Mouse (Mus musculus) midbrain, embryonic 11.5 days (tissue): ENCODE results near the gene Sept9. TPM values are rescaled to one million over a fixed set of nuclear protein-coding genes. Genes with fewer than 3 reads are reported as not detected.

Source experiments
- ATAC-seq: fragments of 200-750 bp; cut with Nextera tagmentation; 2 replicates; pipeline ENCODE4 v1.8.0; 2017; ENCODE audit warnings: moderate TSS enrichment, moderate library complexity; ENCODE audit not compliant: low FRiP score
- DNase-seq: peaks from one replicate; pipeline ENCODE4 v3.0.0; 2015; ENCODE audit warnings: low spot score; ENCODE audit errors: missing footprints
- H3K27ac ChIP-seq: fragments of 300-500 bp; sonication (generic); 2 replicates; pipeline ENCODE4 v1.5.1; 2014; ENCODE audit warnings: low read depth, low read length
- H3K27me3 ChIP-seq: fragments of 300-500 bp; sonication (generic); 2 replicates; pipeline ENCODE4 v1.6.1; 2014; ENCODE audit warnings: mild to moderate bottlenecking, low read length, moderate library complexity, mixed read lengths; ENCODE audit not compliant: control insufficient read depth, insufficient read depth
- H3K36me3 ChIP-seq: fragments of 300-500 bp; sonication (generic); 2 replicates; pipeline ENCODE4 v1.6.1; 2014; ENCODE audit warnings: mild to moderate bottlenecking, low read length, moderate library complexity, mixed read lengths; ENCODE audit not compliant: control insufficient read depth, insufficient read depth
- H3K4me1 ChIP-seq: fragments of 300-500 bp; sonication (generic); 2 replicates; pipeline ENCODE4 v1.6.1; 2014; ENCODE audit warnings: low read length; ENCODE audit not compliant: control insufficient read depth, insufficient read depth
- H3K4me2 ChIP-seq: fragments of 300-500 bp; sonication (generic); 2 replicates; pipeline ENCODE4 v1.6.1; 2014; ENCODE audit warnings: mild to moderate bottlenecking, moderate library complexity
- H3K4me3 ChIP-seq: fragments of 300-500 bp; sonication (generic); 2 replicates; pipeline ENCODE4 v1.5.1; 2014; ENCODE audit warnings: low read depth, low read length
- H3K9ac ChIP-seq: fragments of 300-500 bp; sonication (generic); 2 replicates; pipeline ENCODE4 v1.6.1; 2014; ENCODE audit warnings: low read length
- H3K9me3 ChIP-seq: fragments of 300-500 bp; sonication (generic); 2 replicates; pipeline ENCODE4 v1.6.1; 2016; ENCODE audit warnings: low read length; ENCODE audit not compliant: control insufficient read depth
- WGBS: fragments of 180-500 bp; shearing (Covaris S2); extraction: QIAGEN DNeasy Blood & Tissue Kit; methylation state at CpG from one replicate; pipeline ENCODE4 v1.1.7; 2014; 5-methylcytosine and 5-hydroxymethylcytosine counted together
- polyA plus RNA-seq: library from polyadenylated mRNA; unstranded; fragments of >200 nt; fragmentation: Nextera tagmentation; extraction: Ambion mirVana; gene quantifications from 2 replicates; pipeline ENCODE4 v1.2.1, GENCODE M21; 2014

Gene Sept9
- polyA plus RNA-seq, 1 experiment from 2014 or later, result 152 TPM

GRCm38 (mm10) chr11:117201846-117202245, 2.4 kb downstream of the Sept9 start:
- peaks cover 17% of the 10 kb centered on the region for H3K27me3 ChIP-seq

GRCm38 (mm10) chr11:117204606-117205005, 5.1 kb downstream of the Sept9 start:
- WGBS, result 91% methylated on average over 8 of the region's 8 CpGs
- Histone ChIP-seq H3K4me1 (peaks cover 5% of the 10 kb centered on the region), H3K4me3 (no peak overlapping the region), H3K4me2 (no peak overlapping the region), H3K36me3 (no peaks in the 10 kb centered on the region), H3K27ac (no peak overlapping the region), H3K27me3 (peaks cover 4% of the 10 kb centered on the region), H3K9ac (no peak overlapping the region), H3K9me3 (no peaks in the 10 kb centered on the region)
- no peak for ATAC-seq
- no peak for DNase-seq

More at GRCm38 (mm10) chr11:117201846-117202245, 2.4 kb downstream of the Sept9 start:
- Histone ChIP-seq H3K27ac (no peak overlapping the region), H3K36me3 (no peaks in the 10 kb centered on the region), H3K9ac (no peak overlapping the region), H3K4me2 (no peak overlapping the region), H3K9me3 (no peaks in the 10 kb centered on the region), H3K4me3 (no peak overlapping the region), H3K4me1 (peaks cover 9% of the 10 kb centered on the region)
- no peak for DNase-seq
- ATAC-seq, result no peak
- WGBS, result 85% methylated on average over 12 of the region's 12 CpGs

- no peak overlapping the region for H3K4me3 ChIP-seq
- ATAC-seq (no peak), DNase-seq (no peak)
- 87% methylated on average over 6 of the region's 6 CpGs for WGBS
- no peak overlapping the region for H3K9ac ChIP-seq
- H3K27me3 ChIP-seq, result peaks cover under 1% of the 10 kb centered on the region; the same call in 1 of the 2 replicates
- peaks cover under 1% of the 10 kb centered on the region; the same call in 1 of the 2 replicates for H3K4me1 ChIP-seq
- H3K36me3 ChIP-seq, result no peaks in the 10 kb centered on the region
- H3K4me2 ChIP-seq, result no peak overlapping the region
- no peak overlapping the region for H3K27ac ChIP-seq
- H3K9me3 ChIP-seq, result no peaks in the 10 kb centered on the region
Observed at GRCm38 (mm10) chr11:117205042-117205441, 5.6 kb downstream of the Sept9 start.

GRCm38 (mm10) chr11:117205447-117205846, 6.0 kb downstream of the Sept9 start:
- no peaks in the 10 kb centered on the region for H3K4me1 ChIP-seq
- H3K4me2 ChIP-seq, result no peak overlapping the region
- no peak overlapping the region for H3K9ac ChIP-seq
- ATAC-seq, result no peak
- H3K27me3 ChIP-seq, result no peaks in the 10 kb centered on the region; the same call in 1 of the 2 replicates
- no peak overlapping the region for H3K4me3 ChIP-seq
- no peaks in the 10 kb centered on the region for H3K9me3 ChIP-seq
- 87% methylated on average over 9 of the region's 9 CpGs for WGBS
- no peak for DNase-seq
- no peak overlapping the region for H3K27ac ChIP-seq
- no peaks in the 10 kb centered on the region for H3K36me3 ChIP-seq

- Histone ChIP-seq H3K27ac (no peak overlapping the region), H3K36me3 (no peaks in the 10 kb centered on the region), H3K9ac (no peak overlapping the region), H3K4me1 (no peaks in the 10 kb centered on the region), H3K27me3 (no peaks in the 10 kb centered on the region), H3K4me2 (no peak overlapping the region), H3K4me3 (no peak overlapping the region), H3K9me3 (no peaks in the 10 kb centered on the region)
- ATAC-seq (no peak), DNase-seq (no peak)
- WGBS, result 61% methylated on average over 5 of the region's 5 CpGs
Observed at GRCm38 (mm10) chr11:117207436-117207835, 8.0 kb downstream of the Sept9 start.

- ATAC-seq, result no peak
- 80% methylated on average over 8 of the region's 8 CpGs for WGBS
- Histone ChIP-seq H3K9me3 (no peaks in the 10 kb centered on the region), H3K4me2 (no peak overlapping the region), H3K9ac (no peak overlapping the region), H3K27ac (no peak overlapping the region), H3K4me1 (no peaks in the 10 kb centered on the region), H3K4me3 (no peak overlapping the region), H3K36me3 (no peaks in the 10 kb centered on the region), H3K27me3 (no peaks in the 10 kb centered on the region)
- DNase-seq, result no peak
Observed at GRCm38 (mm10) chr11:117208151-117208673, 8.8 kb downstream of the Sept9 start.

- Histone ChIP-seq H3K9me3 (no peaks in the 10 kb centered on the region), H3K27ac (no peak overlapping the region), H3K4me2 (no peak overlapping the region), H3K4me1 (no peaks in the 10 kb centered on the region), H3K36me3 (no peaks in the 10 kb centered on the region), H3K27me3 (no peaks in the 10 kb centered on the region), H3K4me3 (no peak overlapping the region), H3K9ac (no peak overlapping the region)
- 85% methylated on average over 2 of the region's 2 CpGs for WGBS
- ATAC-seq, result no peak
- DNase-seq, result no peak
Observed at GRCm38 (mm10) chr11:117216713-117217112, 17.3 kb downstream of the Sept9 start.

- Histone ChIP-seq H3K27me3 (no peaks in the 10 kb centered on the region), H3K9me3 (no peaks in the 10 kb centered on the region), H3K4me3 (no peak overlapping the region), H3K9ac (no peak overlapping the region), H3K4me2 (no peak overlapping the region), H3K36me3 (no peaks in the 10 kb centered on the region), H3K27ac (no peak overlapping the region), H3K4me1 (0 out of 2 replicates have a peak, but pooled peaks cover 3% of the 10 kb centered on the region)
- DNase-seq (no peak), ATAC-seq (no peak)
- WGBS, result 88% methylated on average over 6 of the region's 6 CpGs
Observed at GRCm38 (mm10) chr11:117218070-117218469, 18.6 kb downstream of the Sept9 start.

- Histone ChIP-seq H3K9me3 (no peaks in the 10 kb centered on the region), H3K9ac (no peak overlapping the region), H3K36me3 (no peaks in the 10 kb centered on the region), H3K4me2 (no peak overlapping the region), H3K27me3 (no peaks in the 10 kb centered on the region), H3K4me1 (0 out of 2 replicates have a peak, but pooled peaks cover 3% of the 10 kb centered on the region), H3K27ac (no peak overlapping the region), H3K4me3 (no peak overlapping the region)
- ATAC-seq (no peak), DNase-seq (no peak)
- WGBS, result 92% methylated on average over 6 of the region's 6 CpGs
Observed at GRCm38 (mm10) chr11:117218498-117218897, 19.0 kb downstream of the Sept9 start.
